Mouse (Mus musculus): ENCODE results near the gene Cldnd2. TPM values are rescaled to one million over a fixed set of nuclear protein-coding genes. Genes with fewer than 3 reads are reported as not detected.
"Not testable (repeated sequence)": the region's sequence is repeated elsewhere in the genome, so short reads cannot be mapped to it uniquely, and the experiment has no call there.

The Cldnd2 gene
- not detected in 2 replicates for total RNA-seq (2014; rRNA removed)
- polyA plus RNA-seq (2015; fragmentation: Nextera tagmentation; extraction: Ambion mirVana) = not detected in 2 replicates

GRCm38 (mm10) chr7:43440482-43440881, at the start of gene Cldnd2:
Gene Cldnd2 (plus strand): TSS chr7:43440782.
- no peak for ATAC-seq
- no peak within 1 kb of the TSS for H3K9ac ChIP-seq
- TF ChIP-seq CTCF (IDR thresholded peaks at IDR 0.05; ENCODE audit: low read depth) = no peak

GRCm38 (mm10) chr7:43392349-43393121, 48.0 kb upstream of the Cldnd2 start:
- Histone ChIP-seq H3K9ac (no peak overlapping the region), H3K9me3 (ENCODE audit: low read length) (no peaks in the 10 kb centered on the region), H3K36me3 (ENCODE audit: insufficient read depth) (no peaks in the 10 kb centered on the region), H3K27me3 (ENCODE audit: insufficient read depth, low read length) (no peaks in the 10 kb centered on the region), H3K4me2 (ENCODE audit: low read depth) (no peak overlapping the region), H3K4me3 (ENCODE audit: low read depth, low read length) (no peak overlapping the region), H3K27ac (ENCODE audit: low read depth, low read length) (no peak overlapping the region), H3K4me1 (ENCODE audit: insufficient read depth) (no peaks in the 10 kb centered on the region)
- no peak for ATAC-seq
- no peak for DNase-seq
- TF ChIP-seq CTCF (IDR thresholded peaks at IDR 0.05; ENCODE audit: low read depth) = no peak
- WGBS = 82% methylated on average over 8 of the region's 8 CpGs

More at GRCm38 (mm10) chr7:43440482-43440881, at the start of gene Cldnd2:
- no peaks in the 10 kb centered on the region for H3K36me3 ChIP-seq (ENCODE audit: insufficient read depth)
- no peak within 1 kb of the TSS for H3K27ac ChIP-seq (ENCODE audit: low read depth, low read length)
- H3K4me3 ChIP-seq (ENCODE audit: low read depth, low read length) = no peak within 1 kb of the TSS
- H3K4me1 ChIP-seq (ENCODE audit: insufficient read depth) = peaks cover 11% of the 10 kb centered on the region
- H3K9me3 ChIP-seq (ENCODE audit: low read length) = no peaks in the 10 kb centered on the region
- H3K4me2 ChIP-seq (ENCODE audit: low read depth) = no peak within 1 kb of the TSS
- H3K27me3 ChIP-seq (ENCODE audit: insufficient read depth, low read length) = no peaks in the 10 kb centered on the region
- WGBS = 78% methylated on average over 6 of the region's 6 CpGs
- no peak for DNase-seq

GRCm38 (mm10) chr7:43399501-43399900, 41.1 kb upstream of the Cldnd2 start:
- Histone ChIP-seq H3K27me3 (ENCODE audit: insufficient read depth, low read length) (no peaks in the 10 kb centered on the region), H3K4me2 (ENCODE audit: low read depth) (no peak overlapping the region), H3K9ac (no peak overlapping the region), H3K27ac (ENCODE audit: low read depth, low read length) (no peak overlapping the region), H3K36me3 (ENCODE audit: insufficient read depth) (no peaks in the 10 kb centered on the region), H3K4me3 (ENCODE audit: low read depth, low read length) (no peak overlapping the region), H3K9me3 (ENCODE audit: low read length) (no peaks in the 10 kb centered on the region), H3K4me1 (ENCODE audit: insufficient read depth) (no peaks in the 10 kb centered on the region)
- DNase-seq = no peak
- 91% methylated on average over 2 of the region's 2 CpGs for WGBS
- no peak for TF ChIP-seq CTCF (IDR thresholded peaks at IDR 0.05; ENCODE audit: low read depth)
- ATAC-seq = no peak

GRCm38 (mm10) chr7:43402718-43403117, 37.9 kb upstream of the Cldnd2 start:
- Histone ChIP-seq H3K27me3 (ENCODE audit: insufficient read depth, low read length) (no peaks in the 10 kb centered on the region), H3K4me3 (ENCODE audit: low read depth, low read length) (no peak overlapping the region), H3K9ac (no peak overlapping the region), H3K4me2 (ENCODE audit: low read depth) (no peak overlapping the region), H3K36me3 (ENCODE audit: insufficient read depth) (no peaks in the 10 kb centered on the region), H3K9me3 (ENCODE audit: low read length) (no peaks in the 10 kb centered on the region), H3K27ac (ENCODE audit: low read depth, low read length) (no peak overlapping the region), H3K4me1 (ENCODE audit: insufficient read depth) (no peaks in the 10 kb centered on the region)
- no peak for ATAC-seq
- WGBS = 54% methylated on average over 2 of the region's 2 CpGs
- no peak for DNase-seq
- TF ChIP-seq CTCF (IDR thresholded peaks at IDR 0.05; ENCODE audit: low read depth) = no peak

GRCm38 (mm10) chr7:43407573-43407972, 33.0 kb upstream of the Cldnd2 start:
- ATAC-seq = no peak
- Histone ChIP-seq H3K9me3 (ENCODE audit: low read length) (no peaks in the 10 kb centered on the region), H3K4me3 (ENCODE audit: low read depth, low read length) (no peak overlapping the region), H3K27me3 (ENCODE audit: insufficient read depth, low read length) (no peaks in the 10 kb centered on the region), H3K36me3 (ENCODE audit: insufficient read depth) (no peaks in the 10 kb centered on the region), H3K9ac (no peak overlapping the region), H3K4me1 (ENCODE audit: insufficient read depth) (no peaks in the 10 kb centered on the region), H3K27ac (ENCODE audit: low read depth, low read length) (no peak overlapping the region), H3K4me2 (ENCODE audit: low read depth) (no peak overlapping the region)
- 82% methylated on average over 3 of the region's 3 CpGs for WGBS
- no peak for DNase-seq
- TF ChIP-seq CTCF (IDR thresholded peaks at IDR 0.05; ENCODE audit: low read depth) = no peak

- 84% methylated on average over 4 of the region's 4 CpGs for WGBS
Measured at GRCm38 (mm10) chr7:43408131-43408553, 32.4 kb upstream of the Cldnd2 start, which contains the start of gene Siglecg. Gene Siglecg (plus strand): TSS chr7:43408204.

GRCm38 (mm10) chr7:43409084-43409483, 31.5 kb upstream of the Cldnd2 start:
- H3K36me3 ChIP-seq (ENCODE audit: insufficient read depth) = no peaks in the 10 kb centered on the region
- H3K4me2 ChIP-seq (ENCODE audit: low read depth) = no peak overlapping the region
- H3K9me3 ChIP-seq (ENCODE audit: low read length) = no peaks in the 10 kb centered on the region
- H3K9ac ChIP-seq = no peak overlapping the region
- TF ChIP-seq CTCF (IDR thresholded peaks at IDR 0.05; ENCODE audit: low read depth) = no peak
- DNase-seq (no peak), ATAC-seq (no peak)
- H3K4me3 ChIP-seq (ENCODE audit: low read depth, low read length) = no peak overlapping the region
- no peaks in the 10 kb centered on the region for H3K27me3 ChIP-seq (ENCODE audit: insufficient read depth, low read length)
- H3K27ac ChIP-seq (ENCODE audit: low read depth, low read length) = no peak overlapping the region
- no peaks in the 10 kb centered on the region for H3K4me1 ChIP-seq (ENCODE audit: insufficient read depth)
- 93% methylated on average over 3 of the region's 3 CpGs for WGBS

More at GRCm38 (mm10) chr7:43408131-43408553, 32.4 kb upstream of the Cldnd2 start, which contains the start of gene Siglecg:
- H3K9ac ChIP-seq = no peak within 1 kb of the TSS
- H3K4me1 ChIP-seq (ENCODE audit: insufficient read depth) = no peaks in the 10 kb centered on the region
- no peaks in the 10 kb centered on the region for H3K9me3 ChIP-seq (ENCODE audit: low read length)
- no peak within 1 kb of the TSS for H3K27ac ChIP-seq (ENCODE audit: low read depth, low read length)
- H3K4me2 ChIP-seq (ENCODE audit: low read depth) = no peak within 1 kb of the TSS
- no peaks in the 10 kb centered on the region for H3K27me3 ChIP-seq (ENCODE audit: insufficient read depth, low read length)
- no peak for TF ChIP-seq CTCF (IDR thresholded peaks at IDR 0.05; ENCODE audit: low read depth)
- H3K4me3 ChIP-seq (ENCODE audit: low read depth, low read length) = no peak within 1 kb of the TSS
- no peaks in the 10 kb centered on the region for H3K36me3 ChIP-seq (ENCODE audit: insufficient read depth)
- DNase-seq = no peak
- ATAC-seq = no peak

GRCm38 (mm10) chr7:43411724-43412123, 28.9 kb upstream of the Cldnd2 start:
- H3K9me3 ChIP-seq (ENCODE audit: low read length); H3K36me3 ChIP-seq (ENCODE audit: insufficient read depth); H3K27ac ChIP-seq (ENCODE audit: low read depth, low read length); H3K9ac ChIP-seq; H3K27me3 ChIP-seq (ENCODE audit: insufficient read depth, low read length); H3K4me1 ChIP-seq (ENCODE audit: insufficient read depth); ATAC-seq; H3K4me3 ChIP-seq (ENCODE audit: low read depth, low read length); H3K4me2 ChIP-seq (ENCODE audit: low read depth); DNase-seq: not testable (repeated sequence)
- 32% methylated on average over 4 of the region's 4 CpGs for WGBS
